Mouse (Mus musculus) urinary bladder, postnatal 14 days (tissue): ENCODE results near the gene Krtap15.
A peak's percentile ranks its signal among the peaks of the same experiment; 100 is the strongest.

Experiments used
- DNase-seq: peaks from one replicate; pipeline ENCODE4 v3.0.0; 2021; ENCODE audit warnings: low spot score

Gene Krtap15

DNA sequence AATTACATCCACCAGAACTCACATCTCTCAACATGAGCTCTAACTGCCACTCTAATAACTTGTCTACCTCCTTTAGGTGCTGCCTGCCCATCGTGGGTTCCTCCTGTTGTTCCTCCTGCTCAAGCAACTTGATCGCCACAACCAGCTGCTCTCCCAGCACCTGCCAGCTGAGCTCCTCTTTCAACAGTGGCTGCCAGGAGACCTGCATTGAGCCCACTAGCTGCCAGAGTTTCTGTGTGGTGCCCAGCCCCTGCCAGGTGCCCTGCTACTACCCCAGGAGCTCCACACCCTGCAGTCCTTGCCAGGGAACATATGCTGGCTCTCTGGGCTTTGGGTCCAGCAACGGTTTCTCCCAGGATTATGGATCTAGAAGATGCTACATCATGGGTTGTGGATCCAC lies at the start of gene Krtap15:
Gene Krtap15 (plus strand): TSS at position 150 of the 400 bp plus-strand sequence.
- no peak for DNase-seq

DNA sequence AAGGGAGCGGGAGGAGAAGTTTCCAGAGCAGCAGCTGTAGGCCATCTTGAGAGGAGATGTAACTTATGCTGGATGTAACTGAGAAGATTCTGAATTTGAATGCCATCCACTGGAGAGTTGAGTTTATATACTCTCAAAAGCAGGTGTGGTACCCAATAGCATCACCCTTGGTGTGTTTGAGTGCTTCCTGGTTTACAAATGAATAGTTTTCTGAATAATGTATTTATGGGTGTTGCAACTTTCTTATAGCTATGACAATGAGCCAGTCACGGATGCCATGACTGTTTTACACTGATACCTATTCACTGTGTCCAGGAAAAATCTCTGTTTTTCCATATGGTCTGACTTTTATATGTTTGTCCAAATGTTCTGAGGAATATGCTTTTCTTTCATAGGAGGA lies 45.9 kb upstream of the Krtap15 start, which contains the start of gene 2310057N15Rik:
Gene 2310057N15Rik (minus strand): TSS at position 101 of the 400 bp plus-strand sequence.
- no peak for DNase-seq

DNA sequence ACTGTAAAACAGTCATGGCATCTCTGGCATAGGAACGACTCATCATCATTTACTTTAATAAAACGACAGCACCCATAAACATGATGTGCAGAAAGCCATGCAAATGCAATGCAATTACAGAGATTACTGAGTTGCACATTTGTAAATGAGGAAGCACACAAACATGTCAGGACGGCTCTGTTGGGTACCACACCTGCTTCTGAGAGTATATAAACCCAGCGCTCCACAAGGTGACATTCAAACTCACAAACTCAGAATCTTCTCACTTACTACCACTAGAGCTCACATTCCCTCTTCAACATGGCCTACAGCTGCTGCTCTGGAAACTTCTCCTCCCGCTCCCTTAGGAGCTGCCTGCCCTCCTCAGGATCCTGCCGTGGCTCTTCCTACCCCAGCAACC lies 42.4 kb upstream of the Krtap15 start, which contains the start of gene Gm5965:
Gene Gm5965 (plus strand): TSS at position 301 of the 400 bp plus-strand sequence.
- DNase-seq: no peak

DNA sequence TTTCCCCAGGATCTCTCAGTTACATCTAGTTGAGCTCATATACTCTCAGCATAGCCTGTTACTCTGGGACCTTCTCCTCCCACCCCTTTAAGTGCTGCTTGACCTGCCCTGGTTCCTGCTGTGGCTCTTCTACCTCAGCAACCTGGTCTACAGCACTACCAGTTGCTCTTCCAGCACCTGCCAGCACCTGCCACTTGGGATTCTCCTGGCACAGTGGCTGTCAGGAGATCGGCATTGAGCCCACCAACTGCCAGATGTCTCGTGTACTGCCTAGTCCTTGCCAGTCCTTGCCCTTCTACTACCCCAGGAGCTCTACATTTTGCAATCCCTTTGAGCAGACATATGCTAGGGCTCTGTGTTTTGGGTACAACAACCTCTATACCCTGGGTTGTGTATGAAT lies 33.2 kb upstream of the Krtap15 start:
- DNase-seq: no peak

DNA sequence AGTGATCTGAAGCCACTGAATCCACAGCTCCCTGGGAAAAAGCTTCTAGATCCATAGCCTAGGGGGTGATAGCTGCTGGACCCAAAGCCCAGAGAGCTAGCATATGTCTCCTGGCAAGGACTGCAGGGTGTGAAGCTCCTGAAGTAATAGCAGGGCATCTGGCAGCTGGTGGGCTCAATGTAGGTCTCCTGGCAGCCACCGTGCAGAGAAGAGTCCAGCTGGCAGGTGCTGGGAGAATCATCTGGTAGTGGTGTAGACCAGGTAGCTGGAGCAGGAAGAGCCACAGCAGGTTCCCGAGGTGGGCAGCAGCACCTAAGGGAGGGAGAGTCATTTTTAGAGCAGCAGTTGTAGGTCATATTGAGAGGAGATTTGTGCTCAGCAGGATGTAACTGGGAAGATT lies 8.2 kb upstream of the Krtap15 start, which contains the start of gene Gm20741:
Gene Gm20741 (minus strand): TSS at position 394 of the 400 bp plus-strand sequence.
- DNase-seq: no peak

DNA sequence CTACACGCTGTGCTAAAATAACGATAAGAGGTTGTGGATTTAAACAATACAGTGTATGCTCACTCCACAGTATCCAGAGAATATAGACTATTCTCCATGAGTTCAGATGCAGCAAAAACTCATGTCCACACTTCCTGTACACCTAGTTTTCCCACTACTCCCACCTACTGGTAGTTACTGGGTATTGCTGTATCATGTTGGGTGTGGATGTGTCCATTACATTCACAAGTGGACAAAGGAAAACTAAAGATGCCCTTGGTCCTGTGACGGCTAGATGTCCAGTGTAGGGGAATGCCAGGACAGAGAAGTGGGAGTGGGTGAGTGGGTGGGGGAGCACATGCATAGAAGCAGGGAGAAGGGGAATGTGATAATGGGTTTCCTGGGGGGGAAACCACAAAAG lies 3.7 kb downstream of the Krtap15 start:
- DNase-seq: no peak

DNA sequence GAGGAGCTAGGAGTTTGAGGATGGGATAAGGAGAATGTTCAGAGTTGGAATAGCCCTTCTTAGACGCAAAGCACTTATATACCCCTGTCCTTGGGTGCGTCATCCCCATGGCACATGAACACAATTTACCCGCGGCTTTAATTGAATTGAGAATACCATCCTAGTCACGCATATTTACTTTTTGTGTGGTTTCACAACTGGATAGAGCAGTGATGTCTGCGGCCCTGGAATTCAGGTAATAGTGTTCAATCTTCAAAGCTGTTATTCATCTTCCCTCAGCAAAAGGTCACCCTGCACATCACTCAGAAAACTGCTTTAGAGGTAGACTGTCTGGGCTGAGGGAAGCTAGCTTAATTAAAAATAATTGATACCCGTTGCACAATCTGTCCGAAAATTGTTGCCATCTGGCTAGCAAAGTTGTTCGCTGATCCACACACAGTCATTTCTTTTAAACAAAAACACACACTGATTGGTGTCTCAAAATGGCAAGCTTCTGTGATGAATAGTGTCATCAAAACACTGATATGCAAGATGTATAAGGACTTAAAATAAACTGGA lies 6.2 kb downstream of the Krtap15 start, which contains the start of gene Krtap14:
Gene Krtap14 (minus strand): TSS at position 51 of the 558 bp plus-strand sequence.
- DNase-seq: no peak

DNA sequence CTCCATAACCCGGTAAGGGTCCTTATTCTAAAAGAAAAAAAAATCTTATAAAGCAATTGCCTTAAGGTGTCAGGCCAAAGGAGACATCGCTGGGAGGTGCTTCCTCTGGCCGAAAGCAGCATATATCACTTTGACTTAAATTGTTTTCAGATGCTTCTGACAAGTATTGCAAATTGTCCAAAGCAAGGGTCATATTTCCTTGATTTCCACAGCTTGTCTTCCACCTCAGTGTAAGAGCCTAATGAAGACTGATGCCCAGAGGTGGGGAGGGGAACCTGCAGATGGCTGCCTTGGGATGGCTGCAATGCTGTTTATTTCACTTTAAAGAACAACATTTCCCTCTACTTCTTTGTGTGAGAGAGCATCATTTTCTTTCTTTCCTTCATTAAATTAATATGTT lies 7.0 kb downstream of the Krtap15 start:
- no peak for DNase-seq

DNA sequence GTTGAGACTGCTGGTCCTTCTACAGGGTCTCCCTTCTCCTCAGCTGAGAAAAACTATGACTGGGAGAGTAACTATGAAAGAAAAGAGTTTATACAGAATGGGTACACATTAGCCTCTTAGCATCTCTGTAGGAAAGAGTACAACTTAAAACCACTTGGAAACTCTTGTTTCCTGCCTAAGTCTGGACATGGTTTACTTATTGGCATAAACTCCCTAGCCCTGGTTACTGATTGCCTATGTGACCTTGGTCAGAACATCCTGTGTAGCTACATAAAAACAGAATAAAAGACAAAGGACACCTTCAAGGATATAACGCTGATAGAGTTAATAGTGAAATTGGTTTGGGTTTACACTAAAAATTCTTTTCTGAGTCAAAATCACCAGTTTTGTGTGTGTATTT lies 27.3 kb downstream of the Krtap15 start:
- DNase-seq: no peak

DNA sequence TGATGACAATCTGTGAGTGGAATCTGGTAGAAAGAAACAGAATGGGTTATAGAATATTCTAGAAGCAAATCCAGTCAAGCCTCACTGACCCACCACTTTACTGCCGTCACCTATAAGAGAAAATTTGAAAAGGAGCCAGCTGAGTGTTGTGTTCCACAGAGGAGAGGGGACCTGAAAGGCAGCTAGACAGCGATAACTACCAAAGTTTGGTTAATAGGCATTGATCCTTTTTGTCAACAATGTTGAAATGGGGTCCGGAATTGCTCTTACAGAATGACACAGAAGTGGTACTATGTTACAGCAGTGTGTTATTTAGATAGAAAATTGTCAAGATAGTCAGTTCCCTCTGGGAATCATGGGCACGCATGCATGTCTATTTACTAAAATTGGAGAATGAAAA lies 28.5 kb downstream of the Krtap15 start:
- no peak for DNase-seq

DNA sequence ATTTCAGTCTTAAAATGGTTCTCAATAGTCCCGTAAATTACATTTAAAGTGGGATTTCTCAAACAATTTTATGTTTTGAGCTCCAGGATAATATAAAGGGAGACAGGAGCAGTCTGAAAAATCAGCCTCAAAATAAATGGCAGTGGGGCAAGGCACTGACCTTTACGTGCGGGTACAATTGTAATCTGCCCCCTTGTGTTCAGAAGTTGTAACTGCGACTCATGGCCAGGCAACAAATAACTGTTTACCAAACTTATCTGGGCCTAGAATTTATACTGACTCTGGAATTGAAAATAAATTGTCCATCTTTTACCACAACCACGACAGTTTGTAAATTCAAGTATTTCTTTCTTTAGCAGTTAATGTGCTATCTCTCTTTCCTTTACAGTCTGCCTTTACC lies 31.4 kb downstream of the Krtap15 start:
- peak; percentile 4 for DNase-seq

DNA sequence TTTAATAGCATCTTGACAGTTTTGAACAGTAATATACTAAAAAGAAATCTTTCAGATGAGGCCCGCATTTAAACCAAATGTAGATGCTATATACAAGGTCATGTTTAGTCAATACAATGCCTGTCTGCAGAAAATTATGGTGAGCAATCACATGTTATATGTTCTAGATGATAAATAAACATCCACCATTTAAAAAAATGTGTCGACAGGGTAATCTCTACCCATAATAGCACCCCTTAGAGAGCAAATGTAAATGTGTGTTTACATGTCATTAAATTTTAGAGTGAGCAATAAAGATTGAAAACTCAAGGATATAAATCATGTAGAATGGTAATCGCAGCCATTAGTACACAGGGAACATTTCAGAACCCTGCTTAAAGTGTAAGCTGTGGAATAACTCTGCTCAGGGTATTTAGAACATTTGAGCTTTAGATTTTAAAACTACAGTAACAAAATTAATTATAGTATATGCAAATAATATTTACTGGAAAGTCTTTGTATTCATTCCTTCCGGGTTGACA lies 44.9 kb downstream of the Krtap15 start:
- no peak for DNase-seq

DNA sequence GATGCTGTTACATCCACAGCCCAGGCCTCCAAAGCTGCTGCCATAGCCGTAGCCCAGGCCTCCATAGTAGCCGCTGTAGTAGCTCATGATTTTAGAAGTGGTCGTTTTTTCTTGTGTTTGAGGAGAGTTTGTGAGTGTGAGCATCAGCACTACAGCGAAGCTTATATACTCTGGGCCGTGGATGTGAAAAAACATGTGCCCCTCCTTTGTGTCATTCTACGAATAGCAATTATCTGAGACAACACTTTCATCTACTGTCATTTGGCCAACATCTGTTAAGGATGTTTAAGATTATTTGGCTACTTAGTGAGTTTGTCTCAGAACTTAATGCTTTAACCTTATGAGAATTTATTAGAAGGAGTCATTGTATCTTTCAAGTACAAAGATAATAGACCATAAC lies 49.3 kb downstream of the Krtap15 start, which contains the start of gene Krtap19-1:
Gene Krtap19-1 (minus strand): TSS at position 101 of the 400 bp plus-strand sequence.
- no peak for DNase-seq

DNA sequence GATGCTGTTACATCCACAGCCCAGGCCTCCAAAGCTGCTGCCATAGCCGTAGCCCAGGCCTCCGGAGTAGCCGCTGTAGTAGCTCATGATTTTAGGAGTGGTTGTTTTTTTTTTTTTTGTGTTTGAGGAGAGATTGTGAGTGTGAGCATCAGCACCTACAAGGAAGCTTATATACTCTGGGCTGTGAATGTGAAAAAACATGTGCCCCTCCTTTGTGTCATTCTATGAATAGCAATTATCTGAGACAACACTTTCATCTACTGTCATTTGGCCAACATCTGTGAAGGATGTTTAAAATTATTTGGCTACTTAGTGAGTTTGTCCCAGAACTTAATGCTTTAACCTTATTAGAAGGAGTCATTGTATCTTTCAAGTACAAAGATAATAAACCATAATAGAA lies 54.2 kb downstream of the Krtap15 start, which contains the start of gene Krtap19-2:
Gene Krtap19-2 (minus strand): TSS at position 101 of the 400 bp plus-strand sequence.
- no peak for DNase-seq

DNA sequence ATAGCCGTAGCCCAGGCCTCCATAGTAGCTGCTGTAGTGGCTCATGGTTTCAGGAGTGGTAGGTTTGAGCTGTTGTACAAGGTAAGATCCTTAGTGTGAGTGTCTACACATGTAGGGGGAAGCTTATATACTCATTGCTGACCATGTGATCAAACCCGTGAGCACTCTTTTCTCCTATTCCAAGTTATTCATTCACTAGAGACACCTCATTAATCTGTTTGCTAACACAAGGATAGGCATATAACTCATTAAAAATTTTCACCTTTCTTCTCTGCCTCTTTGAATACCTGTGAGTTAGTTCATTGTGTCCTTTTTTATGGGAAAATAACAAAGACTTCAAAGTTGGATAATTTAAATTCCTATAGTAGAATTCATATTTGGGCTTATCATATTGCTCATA lies 57.9 kb downstream of the Krtap15 start, which contains the start of gene Krtap19-3:
Gene Krtap19-3 (minus strand): TSS at position 101 of the 400 bp plus-strand sequence.
- DNase-seq: no peak
